Comparison of ENCODE assay signal across 13 mouse cellular contexts in the genomic region with DNA sequence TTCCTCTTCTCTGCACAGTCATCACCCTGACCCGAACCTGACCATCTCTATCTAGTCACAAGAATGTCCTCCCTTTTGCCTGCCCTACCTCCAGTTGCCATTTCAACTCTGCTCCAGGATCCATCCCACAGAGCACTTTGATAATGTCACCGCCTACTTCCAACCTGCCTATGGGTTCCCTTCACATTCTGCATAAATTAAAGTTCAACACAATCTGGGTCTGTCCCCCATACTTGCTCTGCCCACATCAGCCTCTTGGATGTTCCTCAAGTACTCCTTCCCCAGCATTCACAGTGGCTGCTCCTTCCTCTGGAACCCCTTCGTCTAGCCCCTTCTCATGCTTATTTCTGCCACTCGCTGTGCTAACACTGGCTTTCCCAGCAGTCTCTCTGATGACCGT.
"Had no signal": no experiment of that assay in that cellular context is flagged by ENCODE, and none has a peak within 500 bp of the region (broad histone marks: within the 10 kb centered on the region; RNA-seq: fewer than 3 reads in every experiment).

No protein-coding gene starts in this region.

- DNase-seq: lung, adult 18-20 months; lung, embryonic 14.5 days; lung, postnatal 10 days; lung, postnatal 4 days; midbrain, embryonic 14.5 days; retina, postnatal 1 day; right cerebral cortex, postnatal 25 days; right cerebral cortex, postnatal 4 days; spleen, adult 18-20 months; thymus, adult 18-20 months; thymus, postnatal 14 days; thymus, postnatal 36 days had no signal

- ATAC-seq: midbrain, embryonic 16.5 days had no signal
